Comparison of ENCODE assay signal across 8 mouse cellular contexts in genomic region chr5:104072272-104072886, GRCm38 (mm10). TPM values are rescaled to one million over a fixed set of nuclear protein-coding genes. Genes with fewer than 3 reads are reported as not detected.
DNase-seq lines count a peak whose midpoint lies in the region; ATAC-seq and TF ChIP-seq lines count a peak whose summit lies in the region.

No protein-coding gene starts in this region.

- peak; percentile 71 for DNase-seq in lung, embryonic 14.5 days
- no peak for DNase-seq in lung, adult 18-20 months
- peak; percentile 43 for DNase-seq in forelimb bud, embryonic 11.5 days (ENCODE audit: low read depth, low spot score)
- DNase-seq in liver, embryonic 11.5 days (ENCODE audit: low spot score): no peak
- DNase-seq in layer of hippocampus, postnatal 36 days: no peak
- DNase-seq in gastrocnemius, postnatal 10 days: no peak
- DNase-seq in cerebellum, postnatal 4 days (ENCODE audit: low spot score in 2 of 2): no peak

- no peaks in the 10 kb centered on the region for H3K9me3 ChIP-seq in lung, embryonic 14.5 days (ENCODE audit: low read depth, low read length)
- no peaks in the 10 kb centered on the region for H3K9me3 ChIP-seq in liver, embryonic 11.5 days (ENCODE audit: control insufficient read depth, low read length)
- no peaks in the 10 kb centered on the region for H3K9me3 ChIP-seq in stomach, embryonic 16.5 days (replicated peaks; ENCODE audit: control insufficient read depth, low read length)

- no peaks in the 10 kb centered on the region for H3K36me3 ChIP-seq in lung, embryonic 14.5 days (ENCODE audit: insufficient read depth)
- H3K36me3 ChIP-seq in liver, embryonic 11.5 days (ENCODE audit: control insufficient read depth, insufficient read depth, low read length): no peaks in the 10 kb centered on the region
- H3K36me3 ChIP-seq in stomach, embryonic 16.5 days (ENCODE audit: control insufficient read depth, insufficient read depth, low read length): no peaks in the 10 kb centered on the region

- WGBS in lung, embryonic 14.5 days: 16% methylated on average over 6 of the region's 8 CpGs
- WGBS in liver, embryonic 11.5 days: 32% methylated on average over 7 of the region's 8 CpGs
- WGBS in stomach, embryonic 16.5 days: 33% methylated on average over 6 of the region's 8 CpGs

- no peak overlapping the region for H3K9ac ChIP-seq in lung, embryonic 14.5 days
- no peak overlapping the region for H3K9ac ChIP-seq in liver, embryonic 11.5 days (ENCODE audit: low read depth, low read length)
- no peak overlapping the region for H3K9ac ChIP-seq in stomach, embryonic 16.5 days (ENCODE audit: low read length)

- H3K4me2 ChIP-seq in lung, embryonic 14.5 days: 0 out of 2 replicates have a peak overlapping the region, but pooled peaks have one; percentile 10
- H3K4me2 ChIP-seq in liver, embryonic 11.5 days: no peak overlapping the region
- H3K4me2 ChIP-seq in stomach, embryonic 16.5 days (ENCODE audit: low read depth, low read length): peak overlapping the region; percentile 24; the same call in 1 of the 2 replicates

- TF ChIP-seq CTCF in lung, embryonic 14.5 days (IDR thresholded peaks at IDR 0.05; ENCODE audit: low read depth): no peak

- H3K27me3 ChIP-seq in lung, embryonic 14.5 days (ENCODE audit: insufficient read depth, low read length): no peaks in the 10 kb centered on the region
- H3K27me3 ChIP-seq in liver, embryonic 11.5 days (replicated peaks; ENCODE audit: control insufficient read depth, insufficient read depth, low read length): peaks cover 4% of the 10 kb centered on the region; the same call in 1 of the 2 replicates
- H3K27me3 ChIP-seq in stomach, embryonic 16.5 days (ENCODE audit: control insufficient read depth, insufficient read depth, low read length): no peaks in the 10 kb centered on the region

- H3K27ac ChIP-seq in lung, embryonic 14.5 days (ENCODE audit: low read depth): peak overlapping the region; percentile 80
- H3K27ac ChIP-seq in liver, embryonic 11.5 days (ENCODE audit: low read depth, low read length): no peak overlapping the region
- peak overlapping the region; percentile 51 for H3K27ac ChIP-seq in stomach, embryonic 16.5 days (ENCODE audit: low read length)

- peaks cover 5% of the 10 kb centered on the region for H3K4me1 ChIP-seq in lung, embryonic 14.5 days (ENCODE audit: insufficient read depth)
- H3K4me1 ChIP-seq in liver, embryonic 11.5 days (replicated peaks; ENCODE audit: control insufficient read depth, insufficient read depth, low read length): 0 out of 2 replicates have a peak, but pooled peaks cover 2% of the 10 kb centered on the region
- peaks cover 12% of the 10 kb centered on the region; the same call in 1 of the 2 replicates for H3K4me1 ChIP-seq in stomach, embryonic 16.5 days (ENCODE audit: control insufficient read depth, insufficient read depth, low read length)

- ATAC-seq in lung, embryonic 14.5 days (ENCODE audit: insufficient read depth): peak; percentile 83
- ATAC-seq in liver, embryonic 11.5 days (replicated peaks; ENCODE audit: low FRiP score): peak; percentile 84
- peak; percentile 91 for ATAC-seq in stomach, embryonic 16.5 days (ENCODE audit: insufficient read depth, low FRiP score)

- H3K4me3 ChIP-seq in lung, embryonic 14.5 days (ENCODE audit: low read depth, low read length): no peak overlapping the region
- H3K4me3 ChIP-seq in liver, embryonic 11.5 days (ENCODE audit: low read depth, low read length): no peak overlapping the region
- no peak overlapping the region for H3K4me3 ChIP-seq in stomach, embryonic 16.5 days (replicated peaks; ENCODE audit: low read length)

RNA-seq across cellular contexts. Expression of gene Gm17660, which starts 5.0 kb away (rescaled TPM):
- polyA plus RNA-seq in lung, embryonic 14.5 days (2014; fragmentation: Nextera tagmentation; extraction: Ambion mirVana): not detected in 2 replicates
- not detected in 2 replicates for polyA plus RNA-seq in liver, embryonic 11.5 days (2014; fragmentation: Nextera tagmentation; extraction: Ambion mirVana)
- 0.57 TPM in 1 of 2 replicates, not detected in the other for polyA plus RNA-seq in stomach, embryonic 16.5 days (2015; fragmentation: Nextera tagmentation; extraction: Ambion mirVana)
- total RNA-seq in layer of hippocampus, postnatal 36 days (2021): not detected
- not detected for total RNA-seq in gastrocnemius, postnatal 10 days (2021)

RNA-seq across cellular contexts. Expression of gene Nudt9, which starts 26.3 kb away (rescaled TPM):
- polyA plus RNA-seq in lung, embryonic 14.5 days (2014; fragmentation: Nextera tagmentation; extraction: Ambion mirVana): 62.0 and 66.6 TPM in 2 replicates
- polyA plus RNA-seq in liver, embryonic 11.5 days (2014; fragmentation: Nextera tagmentation; extraction: Ambion mirVana): 103 and 110 TPM in 2 replicates
- polyA plus RNA-seq in stomach, embryonic 16.5 days (2015; fragmentation: Nextera tagmentation; extraction: Ambion mirVana): 55.9 and 61.7 TPM in 2 replicates
- total RNA-seq in layer of hippocampus, postnatal 36 days (2021): 10 to 100 TPM; 70.8 to 71.3 TPM
- 10 to 100 TPM; 43.7 to 48.9 TPM for total RNA-seq in gastrocnemius, postnatal 10 days (2021)

RNA-seq across cellular contexts. Expression of gene Sparcl1, which starts 41.2 kb away (rescaled TPM):
- polyA plus RNA-seq in lung, embryonic 14.5 days (2014; fragmentation: Nextera tagmentation; extraction: Ambion mirVana): 296 and 307 TPM in 2 replicates
- polyA plus RNA-seq in liver, embryonic 11.5 days (2014; fragmentation: Nextera tagmentation; extraction: Ambion mirVana): 5.6 and 6.8 TPM in 2 replicates
- 380 and 388 TPM in 2 replicates for polyA plus RNA-seq in stomach, embryonic 16.5 days (2015; fragmentation: Nextera tagmentation; extraction: Ambion mirVana)
- 1,000 to 10,000 TPM; 1,408 to 1,415 TPM for total RNA-seq in layer of hippocampus, postnatal 36 days (2021)
- 100 to 1,000 TPM; 231 to 240 TPM for total RNA-seq in gastrocnemius, postnatal 10 days (2021)

RNA-seq across cellular contexts. Expression of gene Hsd17b11, which starts 50.7 kb away (rescaled TPM):
- polyA plus RNA-seq in lung, embryonic 14.5 days (2014; fragmentation: Nextera tagmentation; extraction: Ambion mirVana): 4.2 and 4.4 TPM in 2 replicates
- polyA plus RNA-seq in liver, embryonic 11.5 days (2014; fragmentation: Nextera tagmentation; extraction: Ambion mirVana): 1.7 and 2.5 TPM in 2 replicates
- polyA plus RNA-seq in stomach, embryonic 16.5 days (2015; fragmentation: Nextera tagmentation; extraction: Ambion mirVana): 7.0 and 7.8 TPM in 2 replicates
- total RNA-seq in layer of hippocampus, postnatal 36 days (2021): 10 to 100 TPM; 47.1 to 49.8 TPM
- total RNA-seq in gastrocnemius, postnatal 10 days (2021): 10 to 100 TPM; 15.4 to 17.7 TPM

Comparison
In these comparisons a context has a peak if more than half of its experiments do, and no peak if none do; other contexts are left out.
1. DNase-seq: peak in lung, embryonic 14.5 days (single experiment) and forelimb bud, embryonic 11.5 days (single experiment); none in lung, adult 18-20 months (0 of 2), liver, embryonic 11.5 days (single experiment), layer of hippocampus, postnatal 36 days (0 of 2), gastrocnemius, postnatal 10 days (single experiment) and cerebellum, postnatal 4 days (0 of 2).
2. RNA of gene Sparcl1, which starts 41.2 kb away (polyA plus RNA-seq): 380 to 388 TPM in stomach, embryonic 16.5 days and 296 to 307 TPM in lung, embryonic 14.5 days; 5.6 to 6.8 TPM in liver, embryonic 11.5 days; every median in the first group is over 10 times any median in the second.
3. Peak in every context shown above with its lines, with median percentiles within 50 percentile points of each other: ATAC-seq.